Mouse (Mus musculus): ENCODE measurements around the gene Rnase9.
"Not testable (repeated sequence)": the region's sequence is repeated elsewhere in the genome, so short reads cannot be mapped to it uniquely, and the experiment has no call there.

The Rnase9 gene

GRCm38 (mm10) chr14:51047846-51048245, 6.2 kb upstream of the Rnase9 start:
- DNase-seq, result no peak

- DNase-seq, result no peak
Measured at GRCm38 (mm10) chr14:51036214-51036613, 5.5 kb downstream of the Rnase9 start.

GRCm38 (mm10) chr14:51035206-51035605, 6.5 kb downstream of the Rnase9 start:
- DNase-seq, result no peak

GRCm38 (mm10) chr14:51027387-51028155, 14.1 kb downstream of the Rnase9 start:
- DNase-seq, result no peak

- peak; percentile 82 for DNase-seq
Measured at GRCm38 (mm10) chr14:51026391-51027133, 15.1 kb downstream of the Rnase9 start.

- DNase-seq, result no peak
Measured at GRCm38 (mm10) chr14:51024820-51025219, 16.8 kb downstream of the Rnase9 start.

- no peak for DNase-seq
Measured at GRCm38 (mm10) chr14:51023457-51023856, 18.2 kb downstream of the Rnase9 start.

- peak; percentile 30 for DNase-seq
Measured at GRCm38 (mm10) chr14:51017256-51017655, 24.4 kb downstream of the Rnase9 start.

- no peak for DNase-seq
Measured at GRCm38 (mm10) chr14:51015780-51016179, 25.9 kb downstream of the Rnase9 start.

GRCm38 (mm10) chr14:51014724-51015123, 26.9 kb downstream of the Rnase9 start:
- DNase-seq, result not testable (repeated sequence)

- DNase-seq, result no peak
Measured at GRCm38 (mm10) chr14:51009572-51009971, 32.1 kb downstream of the Rnase9 start.

GRCm38 (mm10) chr14:51008781-51009180, 32.9 kb downstream of the Rnase9 start:
- no peak for DNase-seq

GRCm38 (mm10) chr14:51007914-51008713, 33.6 kb downstream of the Rnase9 start:
- DNase-seq, result peak; percentile 63

GRCm38 (mm10) chr14:51007152-51007801, 34.4 kb downstream of the Rnase9 start, which contains the start of gene Rnase10:
Gene Rnase10 (plus strand): TSS chr14:51007751.
- no peak for DNase-seq

- DNase-seq, result peak; percentile 44
Measured at GRCm38 (mm10) chr14:50997999-50998666, 43.5 kb downstream of the Rnase9 start.

- DNase-seq, result no peak
Measured at GRCm38 (mm10) chr14:50997088-50997487, 44.6 kb downstream of the Rnase9 start.

- peak; percentile 50 for DNase-seq
Measured at GRCm38 (mm10) chr14:50991037-50991436, 50.6 kb downstream of the Rnase9 start.

Data from kidney, postnatal 14 days (tissue).